Mouse (Mus musculus) gastrocnemius, postnatal 36 days (tissue): ENCODE data around the gene Slc3a2. TPM values are rescaled to one million over a fixed set of nuclear protein-coding genes. Genes with fewer than 3 reads are reported as not detected.

Experiments used
- DNase-seq, 2 experiments: peaks; one replicate each; pipeline ENCODE4 v3.0.0; 2022
- intact Hi-C: fragments of 180-260 bp; cut with DNase I; formaldehyde crosslinking; loops from one replicate; pipeline ENCODE4 v1.15.1; 2025
- total RNA-seq, 2 experiments: library from RNA; stranded (reverse); gene quantifications; 2 replicates each; pipeline ENCODE4 v1.2.3; 2021

The Slc3a2 gene
- total RNA-seq, 2 experiments from 2014 or later = 27.9 to 30.0 TPM

- intact Hi-C loops = loop anchor here (10.0 kb wide), 1 partner anchor 402 kb away; no protein-coding TSS in a partner anchor
- DNase-seq = peak; percentile 52 to 54
Observed at GRCm38 (mm10) chr19:8712870-8713305, 10.3 kb downstream of the Slc3a2 start.

DNA sequence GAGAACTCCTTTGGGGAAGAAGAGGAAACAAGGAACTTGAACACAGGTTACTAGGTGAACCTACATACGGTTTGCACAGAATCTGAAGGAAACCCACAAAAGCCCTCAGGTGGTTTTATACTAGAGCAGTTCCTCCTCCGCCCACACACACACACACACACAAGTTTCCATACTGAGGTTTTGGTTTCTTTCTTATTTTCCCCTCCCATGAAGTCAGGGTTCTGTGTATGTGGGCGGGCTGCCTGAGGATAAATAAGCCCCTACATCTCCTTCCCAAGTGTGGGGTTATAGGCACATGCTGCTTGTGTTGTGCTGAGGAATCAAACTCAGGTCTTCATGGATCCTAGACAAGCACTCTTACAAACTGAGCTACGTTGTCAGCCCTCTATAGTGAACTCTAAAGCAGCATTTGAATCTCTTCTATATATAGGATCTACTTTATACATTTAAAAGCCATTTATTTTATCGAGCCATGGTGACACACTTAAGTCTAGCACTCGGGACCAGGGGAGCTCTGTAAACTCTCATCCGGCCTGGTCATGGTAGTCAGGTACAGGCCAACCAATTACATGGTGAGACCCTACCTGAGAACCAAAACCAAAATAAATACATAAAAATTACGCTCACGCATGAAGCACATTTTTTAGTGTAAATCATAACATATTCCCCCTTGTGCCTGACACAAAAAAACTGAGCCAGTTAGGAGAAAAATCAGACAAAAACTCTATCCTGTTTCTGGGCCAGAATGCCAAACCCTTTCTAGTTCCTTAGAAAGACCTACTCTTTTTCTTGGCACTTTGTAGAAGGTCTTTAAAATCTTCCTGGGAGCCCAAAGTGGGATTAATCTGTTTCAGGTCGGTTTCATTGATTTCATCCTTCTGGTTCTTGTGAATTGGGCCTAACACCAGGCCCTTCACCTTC is 11.0 kb downstream of the Slc3a2 start:
- intact Hi-C loops = loop anchor here (10.0 kb wide), 1 partner anchor 403 kb away; no protein-coding TSS in a partner anchor
- DNase-seq = no peak

- DNase-seq = no peak
- intact Hi-C loops = loop anchor here (10.0 kb wide), 1 partner anchor 403 kb away; no protein-coding TSS in a partner anchor
Observed at GRCm38 (mm10) chr19:8711506-8711905, 11.7 kb downstream of the Slc3a2 start.

- intact Hi-C loops = loop anchor here (10.0 kb wide), 1 partner anchor 405 kb away; no protein-coding TSS in a partner anchor
- DNase-seq = no peak
Observed at GRCm38 (mm10) chr19:8710057-8710456, 13.1 kb downstream of the Slc3a2 start.

DNA sequence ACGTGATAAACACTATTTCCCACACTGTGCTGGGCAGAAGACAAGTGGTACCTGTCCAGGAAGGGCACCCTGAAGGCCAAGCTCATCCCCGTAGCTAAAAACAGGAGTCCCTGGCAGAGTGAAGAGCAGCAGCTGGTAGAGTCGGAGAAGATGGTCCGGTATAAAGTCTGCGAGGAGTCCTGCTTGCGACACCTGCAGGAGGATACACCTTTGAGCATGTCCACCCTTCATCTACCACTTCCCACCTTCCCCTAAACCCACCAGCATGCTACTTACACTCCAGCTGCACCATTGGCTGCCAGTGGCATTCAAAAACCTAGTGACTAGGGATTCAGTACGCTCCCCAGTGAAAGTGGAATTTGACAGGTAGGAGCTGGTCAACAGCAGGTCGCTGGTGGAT is 14.2 kb downstream of the Slc3a2 start:
- intact Hi-C loops = no loop called here

GRCm38 (mm10) chr19:8706930-8707329 is 16.2 kb downstream of the Slc3a2 start:
- intact Hi-C loops = no loop called here
- no peak for DNase-seq

More for the DNA sequence above, 14.2 kb downstream of the Slc3a2 start:
- no peak for DNase-seq

- DNase-seq = no peak
- intact Hi-C loops = no loop called here
Observed at GRCm38 (mm10) chr19:8706132-8706667, 17.0 kb downstream of the Slc3a2 start.

- DNase-seq = no peak
- intact Hi-C loops = no loop called here
Observed at GRCm38 (mm10) chr19:8705026-8705708, 18.0 kb downstream of the Slc3a2 start.

- intact Hi-C loops = no loop called here
- DNase-seq = no peak
Observed at GRCm38 (mm10) chr19:8703571-8703970, 19.6 kb downstream of the Slc3a2 start.

- intact Hi-C loops = no loop called here
- DNase-seq = peak in 1 of 2 experiments; percentile 26
Observed at GRCm38 (mm10) chr19:8702458-8702857, 20.7 kb downstream of the Slc3a2 start.

DNA sequence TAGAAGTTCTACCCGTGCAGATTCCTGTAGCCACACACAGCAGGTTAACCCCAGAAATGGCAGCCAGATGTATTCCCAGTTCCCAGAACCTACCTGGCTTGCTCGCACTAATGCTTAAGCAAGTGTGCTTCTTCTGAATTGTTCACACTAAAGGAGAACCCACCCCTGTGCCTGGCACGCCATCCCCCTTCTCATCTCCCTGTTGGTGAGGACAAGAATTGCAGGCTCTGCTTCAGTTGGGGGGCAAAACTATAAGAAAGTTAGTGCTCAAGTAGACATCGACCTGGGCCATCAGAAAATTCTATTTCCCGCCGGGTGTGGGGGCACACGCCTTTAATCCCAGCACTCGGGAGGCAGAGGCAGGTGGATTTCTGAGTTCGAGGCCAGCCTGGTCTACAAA is 23.5 kb downstream of the Slc3a2 start:
- no peak for DNase-seq
- intact Hi-C loops = no loop called here

DNA sequence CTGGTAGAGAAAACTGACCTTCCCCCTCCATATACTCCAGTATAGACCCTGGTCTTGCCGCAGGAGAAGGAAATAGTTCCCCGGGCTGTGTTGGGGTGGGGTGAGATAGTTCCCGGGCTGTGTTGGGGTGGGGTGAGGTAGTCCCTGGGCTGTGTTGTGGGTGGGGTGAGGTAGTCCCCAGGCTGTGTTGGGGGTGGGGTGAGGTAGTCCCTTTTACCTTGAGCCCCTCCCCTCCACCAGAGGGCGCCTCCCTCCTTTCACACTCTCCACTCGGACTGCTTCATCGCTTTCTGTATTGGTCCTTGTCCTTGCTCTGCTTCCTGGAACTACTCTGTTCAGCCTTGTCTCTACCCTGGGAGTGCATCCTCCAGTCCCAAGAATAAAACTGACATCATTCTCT is 27.8 kb downstream of the Slc3a2 start:
- DNase-seq = no peak
- intact Hi-C loops = no loop called here

- intact Hi-C loops = no loop called here
- DNase-seq = no peak
Observed at GRCm38 (mm10) chr19:8692740-8693139, 30.4 kb downstream of the Slc3a2 start.

DNA sequence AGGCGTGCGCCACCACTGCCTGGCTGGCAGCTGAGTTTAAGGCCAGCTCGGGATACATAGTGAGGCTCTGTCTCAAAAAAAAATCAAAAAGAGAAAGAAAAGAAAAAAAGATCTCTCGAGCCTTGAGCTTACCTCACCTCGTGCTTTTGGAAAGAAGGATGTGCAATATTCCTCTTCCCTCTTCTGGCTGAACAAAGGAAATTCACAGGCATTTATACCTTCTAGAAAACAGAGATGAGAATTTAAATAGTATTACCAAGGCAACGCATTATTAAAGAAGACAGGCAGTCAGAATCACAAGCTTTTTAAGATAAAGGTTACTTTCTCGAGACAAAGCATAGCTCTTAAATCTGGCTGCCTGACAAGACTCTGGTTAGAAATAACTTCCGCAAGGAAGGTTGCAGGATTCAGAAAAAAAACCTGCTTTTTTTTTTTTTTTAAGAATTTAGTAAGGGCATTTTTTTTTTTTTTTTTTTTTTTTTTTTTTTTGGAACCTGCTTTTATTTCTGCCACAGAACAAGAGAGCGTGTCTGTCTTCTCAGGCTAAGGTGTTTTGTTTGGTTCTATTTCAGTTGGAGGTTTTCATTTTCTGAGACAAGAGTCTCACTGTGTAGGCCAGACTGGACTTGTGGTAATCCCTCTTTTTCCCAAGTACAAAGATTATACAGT is 31.2 kb downstream of the Slc3a2 start:
- intact Hi-C loops = no loop called here
- DNase-seq = no peak

GRCm38 (mm10) chr19:8683627-8684026 is 39.5 kb downstream of the Slc3a2 start:
- intact Hi-C loops = loop anchor here (2.0 kb wide), 1 partner anchor 105 kb away; no protein-coding TSS in a partner anchor
- DNase-seq = no peak

DNA sequence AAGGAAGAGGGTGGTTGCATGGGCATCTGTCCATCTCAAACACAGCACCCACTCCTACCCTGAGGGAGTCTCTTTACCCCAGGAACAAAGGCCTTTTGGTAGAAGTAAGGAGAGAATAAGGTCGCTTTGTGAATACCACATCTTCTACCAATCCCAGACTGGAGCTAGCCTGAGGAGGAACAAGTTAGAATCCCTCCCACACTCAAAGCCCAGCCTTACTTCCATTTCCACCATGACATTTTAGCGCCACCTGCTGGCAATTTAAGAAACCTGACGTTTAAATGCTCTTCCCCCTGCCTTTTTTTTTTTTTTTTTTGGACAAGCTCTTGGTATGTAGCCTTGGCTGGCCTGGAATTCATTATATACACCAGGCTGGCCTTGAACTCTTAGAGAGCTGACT is 40.2 kb downstream of the Slc3a2 start:
- intact Hi-C loops = loop anchor here (2.0 kb wide), 1 partner anchor 104 kb away; no protein-coding TSS in a partner anchor
- DNase-seq = peak in 1 of 2 experiments; percentile 55

DNA sequence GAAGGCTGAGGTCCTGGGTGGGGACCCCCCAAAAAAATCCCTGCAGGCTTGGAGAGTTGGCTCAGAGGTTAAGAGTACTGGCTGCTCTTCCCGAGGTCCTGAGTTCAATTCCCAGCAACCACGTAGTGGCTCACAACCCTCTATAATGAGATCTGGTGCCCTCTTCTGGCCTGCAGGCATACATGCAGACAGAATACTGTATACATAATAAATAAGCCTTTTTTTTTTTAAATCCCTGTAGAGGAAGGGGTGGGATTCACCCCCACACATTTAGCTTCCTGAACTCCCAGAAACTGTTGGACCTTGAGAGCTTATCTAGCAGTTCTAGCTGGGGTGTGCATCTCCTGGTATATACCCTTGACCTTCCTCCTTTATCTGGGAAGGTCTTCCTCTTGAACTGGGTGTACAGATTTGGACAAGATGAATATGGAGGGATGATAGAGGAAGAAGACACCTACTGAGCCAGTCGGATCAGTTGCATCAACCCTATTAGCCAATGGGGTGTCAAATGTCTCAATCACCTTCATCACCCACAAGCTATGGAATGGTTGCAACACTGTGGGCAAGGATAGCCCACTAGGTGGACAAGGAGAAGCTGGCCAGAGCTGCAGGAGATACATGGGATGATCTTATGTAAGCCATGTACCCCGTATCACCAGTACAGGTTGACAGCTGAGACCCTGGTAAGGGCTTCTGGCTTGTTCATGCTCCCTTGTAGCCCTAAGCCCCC is 41.4 kb downstream of the Slc3a2 start:
- DNase-seq = no peak

DNA sequence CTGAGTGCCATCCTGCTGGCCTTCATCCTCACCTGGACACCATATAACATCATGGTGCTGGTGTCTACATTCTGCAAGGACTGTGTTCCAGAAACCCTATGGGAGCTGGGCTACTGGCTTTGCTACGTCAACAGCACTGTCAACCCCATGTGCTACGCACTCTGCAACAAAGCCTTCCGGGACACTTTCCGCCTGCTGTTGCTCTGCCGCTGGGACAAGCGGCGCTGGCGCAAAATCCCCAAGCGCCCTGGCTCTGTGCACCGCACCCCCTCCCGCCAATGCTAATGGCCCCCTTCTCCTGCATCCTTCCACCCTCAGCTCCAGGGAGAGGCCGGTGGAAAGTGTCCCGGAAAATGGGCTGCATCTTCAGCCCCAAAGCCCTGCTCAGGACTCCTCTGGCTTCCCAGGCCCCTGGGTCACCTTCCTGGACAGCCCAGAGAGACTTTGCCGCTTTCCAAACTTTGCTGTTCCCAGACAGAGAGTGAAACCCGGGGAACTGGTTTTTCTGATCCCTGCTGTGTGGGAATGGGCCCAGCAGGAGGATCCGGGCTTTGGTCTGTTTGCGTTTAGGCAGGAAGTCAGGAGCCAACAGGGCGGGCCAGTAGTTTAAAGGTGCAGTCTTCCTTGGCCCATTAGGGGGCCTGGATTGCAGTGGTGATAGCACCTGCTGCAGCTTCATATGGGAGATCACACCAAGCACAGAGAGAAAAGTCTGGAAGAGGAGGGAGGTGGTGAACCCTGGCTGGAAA is 44.0 kb downstream of the Slc3a2 start:
- no peak for DNase-seq
- intact Hi-C loops = no loop called here

More for the DNA sequence above, 41.4 kb downstream of the Slc3a2 start:
- intact Hi-C loops = loop anchor here (2.0 kb wide), 1 partner anchor 103 kb away; no protein-coding TSS in a partner anchor
